Mouse (Mus musculus) spleen, embryonic (tissue): ENCODE data around the gene Sntb2.

Experiments used
- CTCF ChIA-PET: fragments of 350-600 bp; sonication (Branson Sonifier 250); formaldehyde crosslinking; loops from one replicate; lab custom pipeline; 2022; lab: Charles Lee

Sntb2 gene

GRCm38 (mm10) chr8:106929155-106929913, 6.2 kb upstream of the Sntb2 start:
- CTCF ChIA-PET = interaction anchor here (0.7 kb wide), 2 partner anchors 615 to 737 kb away, joined by 3 to 5 read pairs; no protein-coding TSS in a partner anchor

DNA sequence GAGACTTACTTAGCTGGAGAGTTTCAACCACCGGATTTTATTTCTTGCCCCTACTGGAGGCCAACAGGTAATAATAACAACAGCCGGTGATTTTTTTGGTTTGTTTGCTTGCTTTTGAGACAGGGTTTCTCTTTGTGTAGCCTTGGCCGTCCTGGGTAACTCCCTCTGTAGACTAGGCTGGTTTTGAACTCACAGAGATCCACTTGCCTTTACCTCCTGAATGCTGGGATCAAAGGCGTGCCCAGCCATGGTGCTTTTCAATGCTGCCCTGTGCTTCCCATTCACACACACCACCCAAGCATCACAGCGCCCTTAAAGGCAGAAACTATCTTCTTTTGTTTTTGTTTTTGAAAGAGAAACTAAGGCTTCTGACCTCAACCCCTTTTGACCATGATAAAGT, 5.6 kb upstream of the Sntb2 start:
- CTCF ChIA-PET = interaction anchor here (0.7 kb wide), 1 partner anchor 615 kb away, joined by 3 read pairs; no protein-coding TSS in a partner anchor

DNA sequence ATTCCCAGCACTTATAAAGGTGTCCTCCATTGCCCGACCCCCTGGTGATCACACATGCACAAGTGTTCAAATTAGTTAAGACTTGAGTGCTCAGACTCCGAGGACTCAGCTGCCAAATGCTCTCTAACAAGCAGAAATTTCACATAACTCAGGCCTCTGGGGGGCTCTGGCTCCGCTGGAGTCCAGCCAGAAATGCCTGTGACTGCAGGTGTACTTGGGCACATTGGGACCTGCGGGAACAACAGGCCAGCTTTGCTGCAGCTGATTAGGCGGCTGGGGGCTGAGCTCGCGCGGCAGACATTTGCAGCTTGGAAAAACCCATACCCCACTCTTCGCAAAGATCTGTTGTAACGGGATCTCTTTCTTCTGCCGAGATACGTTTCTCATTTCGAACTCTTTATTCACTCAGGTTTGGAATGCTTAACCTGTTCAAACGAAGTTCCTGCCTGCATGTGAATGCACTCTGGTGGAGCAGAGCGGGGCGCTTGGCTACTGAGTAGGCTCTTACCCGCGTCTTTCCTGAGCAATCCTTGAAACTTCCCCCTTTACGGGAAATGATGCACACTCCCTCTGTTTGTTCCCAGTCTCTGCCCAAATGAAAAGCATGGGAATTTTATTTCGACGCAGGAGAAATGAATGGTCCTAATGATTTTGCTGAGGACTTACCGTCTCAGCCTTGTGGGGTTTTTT, 3.0 kb upstream of the Sntb2 start:
- CTCF ChIA-PET = no interaction called here

DNA sequence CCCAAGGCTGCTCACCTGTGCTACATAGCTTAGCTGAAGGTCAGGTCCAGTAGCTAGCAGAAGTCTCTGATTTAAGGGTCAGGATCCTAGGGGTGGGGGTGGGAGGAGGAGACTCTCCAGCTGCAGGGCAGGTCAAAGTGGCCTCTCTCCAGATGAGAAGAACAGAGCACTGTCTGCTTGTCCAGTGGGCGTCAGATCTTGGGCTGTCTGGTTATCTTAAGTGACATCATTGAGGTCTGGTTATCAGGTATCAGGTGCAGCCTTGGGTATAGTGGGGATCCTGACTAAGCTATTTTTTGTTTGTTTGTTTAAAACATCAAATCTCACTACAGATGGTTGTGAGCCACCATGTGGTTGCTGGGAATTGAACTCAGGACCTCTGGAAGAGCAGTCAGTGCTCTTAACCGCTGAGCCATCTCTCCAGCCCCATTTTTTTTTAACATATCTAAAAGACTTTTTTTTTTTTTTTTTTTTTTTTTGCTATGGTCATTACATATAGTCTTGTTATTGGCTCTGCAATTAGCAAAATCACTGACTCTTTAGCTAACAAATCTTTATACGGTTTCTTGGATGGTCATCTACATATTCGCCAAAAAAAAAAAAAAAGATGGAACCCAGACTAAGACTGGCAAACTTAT, 1.9 kb upstream of the Sntb2 start:
- CTCF ChIA-PET = interaction anchor here (0.5 to 0.9 kb wide), 5 partner anchors 29 to 1011 kb away, joined by 3 to 7 read pairs (median 3); no protein-coding TSS in a partner anchor

GRCm38 (mm10) chr8:106934226-106934977, 1.1 kb upstream of the Sntb2 start:
- CTCF ChIA-PET = interaction anchor here (0.6 to 0.9 kb wide), 2 partner anchors 30 to 98 kb away, joined by 3 to 7 read pairs; no protein-coding TSS in a partner anchor

DNA sequence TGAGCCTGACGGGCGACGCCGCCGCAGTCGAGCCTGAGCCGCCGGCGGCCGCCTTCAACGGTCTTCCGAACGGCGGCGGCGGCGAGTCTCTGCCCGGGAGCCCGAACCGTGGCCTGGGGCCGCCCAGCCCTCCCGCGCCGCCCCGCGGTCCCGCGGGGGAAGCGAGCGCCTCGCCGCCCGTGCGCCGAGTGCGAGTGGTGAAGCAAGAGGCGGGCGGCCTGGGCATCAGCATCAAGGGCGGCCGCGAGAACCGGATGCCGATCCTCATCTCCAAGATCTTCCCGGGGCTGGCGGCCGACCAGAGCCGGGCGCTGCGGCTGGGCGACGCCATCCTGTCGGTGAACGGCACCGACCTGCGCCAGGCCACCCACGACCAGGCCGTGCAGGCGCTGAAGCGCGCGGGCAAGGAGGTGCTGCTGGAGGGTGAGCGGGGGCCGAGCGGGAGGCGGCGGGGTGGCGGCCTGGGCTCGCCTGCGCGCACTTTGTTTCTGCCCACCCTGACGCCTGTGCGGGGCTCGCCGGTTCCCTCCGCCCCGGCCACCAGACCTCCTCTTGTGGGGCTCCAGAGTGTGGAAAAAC, 438 bp downstream of the Sntb2 start:
- CTCF ChIA-PET = interaction anchor here (0.7 kb wide), 1 partner anchor 11 kb away, joined by 7 read pairs; no protein-coding TSS in a partner anchor

GRCm38 (mm10) chr8:106936478-106937051, 1.0 kb downstream of the Sntb2 start:
- CTCF ChIA-PET = no interaction called here

GRCm38 (mm10) chr8:106937081-106937800, 1.7 kb downstream of the Sntb2 start:
- CTCF ChIA-PET = no interaction called here

DNA sequence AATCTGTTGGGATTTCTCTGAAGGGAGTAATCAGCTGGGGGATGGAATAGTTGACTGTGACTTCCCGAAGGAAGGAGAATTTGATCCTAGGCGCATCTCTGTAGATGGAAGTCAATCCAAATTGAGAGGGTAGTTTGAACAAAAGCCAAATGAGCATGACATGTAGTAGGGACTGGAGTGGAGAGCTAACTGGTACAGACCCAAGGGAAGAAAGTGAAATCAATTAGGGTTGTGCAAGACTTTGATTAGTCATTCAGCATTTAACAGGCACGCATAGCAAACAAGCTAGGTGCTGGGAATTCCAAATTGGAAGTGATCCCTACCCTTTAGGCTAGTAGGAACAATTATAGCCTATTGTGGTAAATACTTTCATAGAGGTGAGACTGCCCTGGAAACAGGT, 6.3 kb downstream of the Sntb2 start:
- CTCF ChIA-PET = no interaction called here

GRCm38 (mm10) chr8:106943874-106944418, 8.4 kb downstream of the Sntb2 start:
- CTCF ChIA-PET = interaction anchor here (0.5 kb wide), 1 partner anchor 31 kb away, joined by 4 read pairs; no protein-coding TSS in a partner anchor

DNA sequence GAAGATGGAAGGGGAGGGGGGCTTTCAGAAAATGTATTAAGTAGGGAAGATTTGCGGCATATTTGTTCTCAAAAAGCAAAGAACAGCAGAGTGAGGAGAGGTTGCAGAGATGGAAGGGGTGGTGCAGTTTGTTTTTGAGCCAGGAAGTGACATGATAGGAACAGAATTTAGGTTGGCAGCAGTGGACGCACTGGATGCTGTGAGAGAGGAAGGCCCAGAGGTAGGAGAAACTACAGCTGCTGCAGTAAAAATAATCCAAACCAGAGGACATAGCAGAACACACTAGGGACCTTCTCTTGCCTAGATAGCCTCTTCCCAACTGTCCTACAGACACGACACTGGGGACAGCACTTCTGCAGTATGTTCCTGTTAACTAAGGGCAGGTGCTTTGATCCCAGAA, 9.2 kb downstream of the Sntb2 start:
- CTCF ChIA-PET = no interaction called here

GRCm38 (mm10) chr8:106948678-106949243, 13.2 kb downstream of the Sntb2 start:
- CTCF ChIA-PET = no interaction called here

- CTCF ChIA-PET = no interaction called here
Observed at GRCm38 (mm10) chr8:106951707-106952106, 16.2 kb downstream of the Sntb2 start.

GRCm38 (mm10) chr8:106953571-106953970, 18.0 kb downstream of the Sntb2 start:
- CTCF ChIA-PET = no interaction called here

DNA sequence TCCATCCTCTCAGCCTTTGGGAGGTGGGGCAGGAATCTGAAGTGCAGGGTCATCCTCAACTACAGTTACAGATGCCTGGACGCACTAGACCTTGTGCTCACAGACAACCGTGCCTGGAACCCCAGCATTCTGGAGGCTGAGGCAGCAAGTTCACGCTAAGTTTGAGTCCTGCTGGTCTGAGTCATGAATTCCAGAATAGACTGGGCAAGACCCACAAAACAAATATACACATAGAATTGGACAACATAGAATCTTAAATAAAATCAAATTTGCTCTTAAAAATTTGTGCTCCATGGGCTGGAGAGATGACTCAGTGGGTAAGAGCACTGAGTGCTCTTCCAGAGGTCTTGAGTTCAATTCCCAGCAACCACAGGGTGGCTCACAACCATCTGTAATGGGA, 21.5 kb downstream of the Sntb2 start:
- CTCF ChIA-PET = no interaction called here

- CTCF ChIA-PET = no interaction called here
Observed at GRCm38 (mm10) chr8:106958212-106958611, 22.7 kb downstream of the Sntb2 start.

DNA sequence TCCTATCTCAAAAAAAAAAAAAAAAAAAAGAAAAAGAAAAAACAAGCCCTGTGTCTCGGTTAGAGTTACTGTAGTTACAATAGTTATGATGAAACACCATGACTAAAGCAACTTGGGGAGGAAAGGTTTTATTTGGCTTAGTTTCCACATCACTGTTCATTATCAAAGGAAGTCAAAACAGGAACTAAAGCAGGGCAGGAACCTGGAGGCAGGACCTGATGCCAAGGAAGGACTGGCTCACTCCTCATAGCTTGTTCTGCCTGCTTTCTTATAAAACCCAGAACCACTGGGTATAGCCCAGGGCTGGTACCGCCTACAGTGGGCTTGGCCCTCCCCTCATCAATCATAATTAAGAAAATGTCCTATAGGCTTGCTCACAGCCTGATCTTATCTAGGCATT, 24.1 kb downstream of the Sntb2 start:
- CTCF ChIA-PET = no interaction called here

GRCm38 (mm10) chr8:106962322-106962721, 26.8 kb downstream of the Sntb2 start:
- CTCF ChIA-PET = no interaction called here

DNA sequence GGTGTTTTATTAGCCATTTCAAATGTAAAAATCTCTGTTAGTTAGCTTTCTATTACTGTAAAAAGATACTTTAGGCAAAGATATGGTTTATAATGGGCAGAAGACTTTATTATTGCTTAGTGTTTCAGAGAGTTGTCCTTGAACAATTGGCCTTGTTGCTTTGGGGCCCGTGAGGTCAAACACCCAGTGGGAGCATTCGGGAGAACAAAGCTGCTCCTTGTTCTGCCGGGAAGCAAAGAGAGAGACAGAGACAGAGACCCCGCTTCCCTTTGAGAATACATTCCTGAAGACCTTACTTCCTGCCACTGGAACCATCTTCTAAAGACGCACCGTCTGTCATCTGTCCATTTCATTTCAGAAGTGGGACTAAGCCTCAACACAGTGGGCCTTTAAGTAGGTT, 27.8 kb downstream of the Sntb2 start:
- CTCF ChIA-PET = no interaction called here
